Mouse (Mus musculus) lung, postnatal 10 days (tissue): ENCODE measurements around the gene Tex26.

Experiments used
- DNase-seq: peaks from one replicate; pipeline ENCODE4 v3.0.0; 2021

The Tex26 gene

DNA sequence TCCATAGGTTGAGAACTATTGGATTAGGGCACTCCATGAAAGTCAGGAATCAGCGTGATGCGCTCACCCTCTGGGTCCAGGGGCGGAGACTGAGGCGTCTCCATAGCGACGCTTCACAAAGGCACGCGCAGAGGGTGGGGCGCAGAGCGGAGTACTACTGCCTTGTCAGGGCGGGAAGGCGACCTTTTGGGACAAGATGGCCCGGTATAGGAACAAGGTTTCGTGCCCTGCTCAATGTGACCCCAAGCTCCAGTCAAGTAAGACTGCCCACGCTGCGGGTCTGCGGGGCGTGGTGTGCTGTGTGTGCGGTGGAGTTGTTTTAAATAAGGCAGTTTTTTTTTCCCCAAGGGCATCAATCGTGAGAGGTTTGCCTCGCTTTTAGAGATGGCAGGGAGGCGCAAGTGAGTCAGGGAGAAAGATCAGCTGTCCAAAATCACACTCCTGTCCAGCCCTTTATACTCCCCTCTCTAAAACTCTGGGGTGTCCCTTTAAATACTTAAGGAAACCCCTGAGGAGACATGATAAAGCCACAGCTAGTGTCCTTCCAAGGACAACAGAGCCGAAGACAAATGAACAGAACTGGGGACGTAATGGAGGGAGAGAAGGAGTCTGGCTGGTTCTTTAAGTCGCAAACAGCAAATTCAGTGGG lies at the start of gene Tex26:
Gene Tex26, plus strand, starts transcription at position 130 of the 649 bp plus-strand sequence.
- peak; percentile 88 for DNase-seq

DNA sequence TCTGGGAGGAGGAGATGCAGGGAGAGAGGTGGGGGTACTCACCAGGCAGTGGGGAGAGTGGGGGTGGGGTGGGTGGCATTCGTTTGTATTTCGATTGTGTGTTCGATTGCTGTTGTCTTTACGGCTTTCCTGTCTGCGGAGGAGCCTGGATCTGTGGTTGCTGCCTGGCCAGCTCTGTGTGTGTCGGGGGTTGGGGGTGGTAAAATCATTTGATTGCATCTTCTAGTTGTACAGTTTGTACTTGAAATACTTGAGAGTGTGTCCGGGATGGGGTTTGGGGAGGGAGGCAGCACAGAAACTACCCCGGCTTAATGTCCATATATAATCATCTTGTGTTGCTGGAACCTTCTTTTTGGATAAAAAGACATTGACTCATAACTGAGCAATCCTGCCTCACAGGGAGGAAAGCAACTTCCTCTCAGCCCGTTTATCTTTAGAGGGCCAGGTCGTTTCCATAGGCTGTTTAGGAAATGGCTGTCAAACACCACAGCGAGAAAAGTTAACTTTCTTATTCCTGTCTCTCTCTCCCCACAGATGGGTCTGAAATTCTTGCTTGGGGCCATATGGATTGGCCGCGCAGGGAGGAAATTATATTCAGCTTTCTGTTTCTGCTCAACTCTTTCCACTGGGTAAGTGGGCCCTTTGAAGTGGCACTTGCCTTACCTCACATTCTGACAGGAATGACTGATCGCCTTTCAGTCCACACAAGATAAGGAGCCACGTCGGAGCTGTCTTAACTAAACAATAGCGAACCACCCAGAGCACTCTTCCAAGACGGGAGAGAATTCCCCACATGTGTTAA lies 47.7 kb upstream of the Tex26 start:
- peak; percentile 38 for DNase-seq

DNA sequence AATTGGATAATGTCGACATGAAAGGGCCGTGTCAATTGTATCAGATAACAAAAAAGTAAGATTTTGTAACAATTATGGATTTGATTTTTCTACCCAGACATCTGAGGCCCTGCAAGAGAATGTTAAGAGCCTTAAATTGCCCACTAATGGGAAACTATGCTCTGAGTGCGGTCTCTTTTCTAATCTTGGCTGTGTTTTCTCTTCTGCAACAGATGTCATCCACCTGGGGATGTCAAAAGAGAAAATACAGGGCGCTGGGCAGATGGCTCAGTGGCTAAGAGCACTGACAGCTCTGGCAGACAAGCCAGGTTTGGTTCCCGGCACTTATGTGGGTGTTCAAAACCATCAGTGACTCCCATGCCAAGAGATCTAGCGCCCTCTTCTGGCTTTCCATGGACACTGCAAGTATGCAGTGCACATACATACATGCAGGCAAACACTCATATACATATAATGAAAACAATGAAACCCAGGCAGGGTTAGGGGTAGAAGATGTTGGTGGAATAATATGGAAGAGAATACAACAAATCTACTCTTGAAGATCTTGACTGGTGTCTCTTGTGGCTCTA lies 47.0 kb upstream of the Tex26 start:
- DNase-seq: no peak

DNA sequence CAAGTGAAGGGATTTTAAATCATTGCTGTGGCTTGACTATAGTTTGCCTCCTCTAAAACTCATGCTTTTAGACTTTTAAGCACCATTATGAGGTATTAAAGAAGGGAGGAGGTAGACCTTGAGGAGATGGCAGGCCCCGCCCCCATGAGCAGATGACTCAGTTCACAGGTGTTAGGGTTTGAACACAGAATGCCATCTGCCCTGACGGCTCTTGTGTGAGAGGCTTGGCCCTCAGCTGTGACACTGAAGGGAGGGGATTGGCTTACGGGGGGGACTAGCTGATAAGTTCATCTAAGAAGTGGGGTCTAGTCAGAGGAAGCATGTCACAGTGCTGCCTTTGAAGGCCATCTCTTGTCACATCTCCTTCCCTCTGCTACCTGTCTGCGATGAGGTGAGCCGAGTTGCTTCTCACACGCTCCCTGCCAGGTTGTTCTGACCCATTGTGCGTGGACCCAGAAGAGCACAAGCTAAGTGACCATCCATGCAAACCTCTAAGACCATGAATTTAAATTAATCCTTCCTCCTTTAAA lies 37.9 kb upstream of the Tex26 start:
- no peak for DNase-seq

DNA sequence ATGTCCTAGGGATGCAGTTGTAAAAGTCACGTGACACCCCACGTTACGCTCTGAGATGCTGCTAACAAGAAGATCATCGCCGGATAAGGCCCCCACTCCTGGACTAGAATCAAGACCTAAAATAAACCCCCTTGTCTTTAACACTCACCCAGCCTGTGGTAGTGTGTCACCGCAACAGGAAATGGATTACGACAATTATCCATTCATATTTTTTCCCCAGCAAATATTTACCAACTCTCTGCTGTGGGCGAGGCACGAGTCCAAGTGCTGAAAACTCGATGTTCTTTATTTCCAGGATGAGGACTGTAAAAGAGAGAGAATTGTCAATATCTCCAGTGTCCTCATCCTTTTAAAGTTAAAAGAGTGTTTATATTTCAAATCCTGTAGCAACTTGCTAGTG lies 37.4 kb upstream of the Tex26 start:
- DNase-seq: peak; percentile 25

- peak; percentile 65 for DNase-seq
Observed at GRCm38 (mm10) chr5:149403386-149403785, 36.1 kb upstream of the Tex26 start.

GRCm38 (mm10) chr5:149404710-149405109 lies 34.8 kb upstream of the Tex26 start:
- no peak for DNase-seq

DNA sequence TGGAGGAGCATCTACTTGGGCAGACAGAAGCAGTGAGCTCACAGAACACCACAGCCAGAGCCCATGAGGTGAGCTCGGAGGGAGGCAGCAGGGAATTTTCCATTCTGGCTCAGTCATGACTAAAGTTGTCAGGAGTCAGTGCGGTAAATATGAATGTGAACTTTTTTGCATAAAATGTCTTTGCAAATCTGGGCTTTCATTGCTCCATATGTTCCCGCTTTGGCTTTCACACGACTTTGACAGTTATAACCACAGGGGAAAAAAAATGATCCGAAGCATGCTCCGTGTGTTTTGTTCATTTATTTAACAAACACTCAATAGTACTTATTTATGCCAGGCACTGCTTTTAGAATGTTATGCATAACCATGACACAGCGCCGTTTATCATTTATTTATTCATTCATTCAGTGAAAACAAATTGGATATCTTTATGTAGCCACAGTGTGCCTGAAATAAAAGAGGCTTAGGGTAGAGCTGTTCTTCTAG lies 32.6 kb upstream of the Tex26 start:
- no peak for DNase-seq

DNA sequence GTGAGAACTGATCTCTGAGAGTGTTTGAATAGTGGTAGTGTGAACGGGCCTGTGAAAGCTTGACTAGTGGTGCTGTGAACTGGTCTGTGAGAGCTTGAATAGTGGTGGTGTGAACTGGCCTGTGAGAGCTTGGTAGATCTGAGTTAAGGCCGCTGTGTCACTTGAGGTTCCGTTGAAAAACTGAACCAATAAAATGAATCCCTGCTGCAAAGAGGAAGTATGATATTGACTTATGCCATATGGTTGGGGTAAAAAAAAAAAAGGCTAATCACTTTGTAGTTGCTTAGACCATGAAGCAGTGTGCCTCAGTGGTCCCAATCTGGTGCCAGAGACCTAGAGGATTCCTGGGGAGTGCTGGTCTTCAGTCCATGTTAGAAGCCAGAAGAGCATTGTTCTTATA lies 30.0 kb upstream of the Tex26 start:
- DNase-seq: no peak

GRCm38 (mm10) chr5:149411509-149412193 lies 27.8 kb upstream of the Tex26 start, which contains the start of gene Medag:
Gene Medag (plus strand): TSS chr5:149411749.
- peak; percentile 81 for DNase-seq

- DNase-seq: no peak
Observed at GRCm38 (mm10) chr5:149412194-149412575, 27.3 kb upstream of the Tex26 start.

DNA sequence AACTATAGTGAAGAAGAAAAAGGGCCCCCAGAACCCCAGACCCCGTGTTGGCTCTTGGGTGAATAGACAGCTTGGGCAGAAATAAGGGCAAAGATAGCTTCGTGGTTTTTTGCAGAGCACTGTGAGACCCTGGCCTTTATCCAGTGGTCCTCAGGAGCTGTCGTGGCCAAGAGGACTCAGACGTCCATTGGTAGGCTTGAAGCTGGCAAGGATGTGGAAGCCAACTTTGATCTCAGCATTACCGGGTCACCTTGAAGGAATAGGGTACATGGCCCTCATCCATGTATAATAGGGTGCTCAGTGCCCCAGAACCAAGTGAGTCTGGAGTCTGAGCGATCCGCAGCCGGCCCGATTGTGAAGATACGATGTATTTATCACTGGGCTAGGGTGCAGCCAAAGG lies 26.8 kb upstream of the Tex26 start:
- no peak for DNase-seq

- DNase-seq: no peak
Observed at GRCm38 (mm10) chr5:149414369-149415167, 24.9 kb upstream of the Tex26 start.

DNA sequence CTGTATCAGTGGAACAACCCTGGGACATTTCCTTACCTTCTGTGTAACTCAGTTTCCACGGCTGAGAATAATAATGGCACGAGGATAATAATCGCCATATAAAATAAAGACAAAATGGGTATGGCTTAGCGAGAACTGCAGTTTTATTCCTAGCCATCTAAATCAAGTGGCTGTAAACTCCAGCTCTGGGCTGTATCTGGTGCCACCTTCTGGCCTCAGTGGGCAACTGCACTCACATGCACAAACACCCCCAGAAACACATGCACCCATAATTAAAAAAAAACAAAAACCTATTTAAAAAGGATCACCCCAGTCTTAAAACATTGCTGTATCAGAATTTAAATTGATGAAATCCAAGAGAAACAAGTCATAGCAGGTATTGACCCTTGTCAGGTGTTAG lies 22.1 kb upstream of the Tex26 start:
- no peak for DNase-seq

- DNase-seq: no peak
Observed at GRCm38 (mm10) chr5:149426525-149426924, 12.9 kb upstream of the Tex26 start.

DNA sequence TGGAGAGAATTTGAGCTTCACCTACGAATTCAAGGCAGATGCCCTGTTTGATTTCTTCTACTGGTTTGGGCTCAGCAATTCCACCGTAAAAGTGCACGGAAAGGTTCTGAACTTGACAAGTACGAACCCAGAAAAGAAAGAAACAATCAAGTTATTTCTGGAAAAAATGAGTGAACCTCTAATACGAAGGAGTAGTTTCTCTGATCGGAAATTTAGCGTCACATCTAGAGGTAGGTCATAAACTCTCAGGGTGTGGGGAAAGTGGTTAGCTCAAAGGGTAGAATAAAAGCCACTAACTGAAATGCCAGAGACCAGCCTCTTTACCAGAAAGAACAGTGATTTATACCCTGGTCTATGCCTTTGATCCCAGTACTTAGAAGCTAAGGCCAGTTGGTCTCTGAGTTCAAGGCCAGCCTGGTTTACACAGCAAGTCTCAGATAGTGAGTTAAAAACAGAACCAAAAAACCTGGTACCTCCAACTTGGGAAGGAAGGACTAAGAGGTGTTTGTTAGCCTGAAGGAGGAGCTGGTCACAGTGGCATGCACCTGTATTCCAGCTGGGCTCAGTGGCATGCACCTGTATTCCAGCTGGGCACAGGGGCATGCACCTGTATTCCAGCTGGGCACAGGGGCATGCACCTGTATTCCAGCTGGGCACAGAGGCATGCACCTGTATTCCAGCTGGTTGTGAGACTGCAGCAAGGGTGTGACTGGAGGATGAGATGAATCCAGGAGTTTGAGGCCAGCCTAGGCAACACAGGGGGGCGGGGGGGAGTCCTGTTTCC lies 12.0 kb upstream of the Tex26 start:
- DNase-seq: no peak

DNA sequence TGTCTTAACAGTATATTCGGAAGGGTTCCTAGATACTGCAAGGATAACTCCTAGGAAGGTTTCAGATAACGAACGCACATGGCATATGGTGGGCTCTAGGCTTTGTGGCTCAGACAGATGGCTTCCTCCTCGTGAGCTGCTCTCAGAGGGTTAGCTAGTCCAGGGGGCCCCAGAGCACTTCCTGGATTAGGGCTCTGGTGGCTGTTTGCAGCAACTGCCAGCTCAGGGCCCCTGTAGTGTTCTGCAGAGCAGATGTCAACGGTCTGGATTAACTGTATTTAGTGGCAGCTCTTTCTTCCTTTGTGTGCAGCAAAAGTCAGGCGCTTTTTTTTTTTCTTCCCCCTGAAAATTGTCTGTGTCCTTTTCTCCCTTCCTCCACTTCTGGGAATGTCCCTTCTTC lies 11.1 kb upstream of the Tex26 start:
- DNase-seq: no peak

- DNase-seq: peak; percentile 75
Observed at GRCm38 (mm10) chr5:149428810-149429255, 10.6 kb upstream of the Tex26 start.

DNA sequence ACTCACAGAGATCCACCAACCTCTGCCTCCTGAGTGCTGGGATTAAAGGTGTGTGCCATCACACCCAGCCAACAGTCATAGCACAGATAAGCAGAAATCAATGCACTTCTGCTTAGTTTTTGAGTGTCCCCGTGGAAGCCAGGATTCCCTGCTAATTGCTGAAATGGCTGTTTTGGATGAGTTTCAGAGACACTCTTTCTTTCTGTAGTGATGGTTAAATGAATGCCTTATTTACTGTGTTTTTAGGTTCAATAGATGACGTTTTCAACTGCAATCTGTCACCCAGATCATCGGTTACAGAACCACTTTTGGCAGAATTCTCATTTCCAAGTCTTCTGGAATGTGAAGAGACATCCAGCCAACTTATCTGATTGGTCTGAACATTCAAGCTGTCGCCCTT lies 9.9 kb upstream of the Tex26 start:
- DNase-seq: no peak

- DNase-seq: no peak
Observed at GRCm38 (mm10) chr5:149430943-149431342, 8.5 kb upstream of the Tex26 start.

GRCm38 (mm10) chr5:149433618-149434017 lies 5.8 kb upstream of the Tex26 start:
- DNase-seq: peak; percentile 66
